Mouse (Mus musculus): ENCODE data around the gene Rin2.
A peak's percentile ranks its signal among the peaks of the same experiment; 100 is the strongest.

- TF ChIP-seq CTCF (IDR thresholded peaks at IDR 0.05; ENCODE audit: control insufficient read depth, insufficient read depth, insufficient replicate concordance, low read depth, low read length) (peak; percentile 51; the same call in 1 of the 2 replicates), POLR2A (IDR thresholded peaks at IDR 0.05; ENCODE audit: control insufficient read depth, low read depth, low read length) (no peak)
Measured at GRCm38 (mm10) chr2:145887937-145888765, 213.1 kb downstream of the Rin2 start.

Measured in testis, adult 2 months (tissue).